Mouse (Mus musculus): ENCODE results near the gene Mpp5. TPM values are rescaled to one million over a fixed set of nuclear protein-coding genes. Genes with fewer than 3 reads are reported as not detected.

Mpp5 gene
- polyA plus RNA-seq, 1 experiment from 2014 or later: 9.2 TPM

DNA sequence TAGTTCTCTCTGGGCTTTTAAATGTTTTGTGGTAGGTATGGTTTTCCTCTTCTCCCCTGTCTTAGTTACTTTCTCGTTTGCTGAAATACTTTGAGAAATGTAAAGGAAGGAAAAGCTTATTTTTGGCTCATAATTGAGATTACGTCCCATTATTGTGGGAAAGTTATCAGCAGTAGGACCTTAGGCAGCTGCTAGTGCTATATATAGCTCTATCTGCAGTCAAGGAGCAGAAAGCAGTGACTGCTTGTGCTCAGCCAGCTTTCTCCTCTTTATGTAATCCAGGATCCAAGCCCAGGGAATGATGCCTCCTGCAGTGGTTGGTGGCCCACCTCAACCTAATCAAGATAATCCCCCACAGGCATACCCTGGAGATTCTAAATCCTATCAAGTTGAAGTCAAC is 24.5 kb downstream of the Mpp5 start:
- WGBS (ENCODE audit: insufficient replicate concordance): 17% methylated on average over 2 of the region's 2 CpGs
- no peak for DNase-seq

DNA sequence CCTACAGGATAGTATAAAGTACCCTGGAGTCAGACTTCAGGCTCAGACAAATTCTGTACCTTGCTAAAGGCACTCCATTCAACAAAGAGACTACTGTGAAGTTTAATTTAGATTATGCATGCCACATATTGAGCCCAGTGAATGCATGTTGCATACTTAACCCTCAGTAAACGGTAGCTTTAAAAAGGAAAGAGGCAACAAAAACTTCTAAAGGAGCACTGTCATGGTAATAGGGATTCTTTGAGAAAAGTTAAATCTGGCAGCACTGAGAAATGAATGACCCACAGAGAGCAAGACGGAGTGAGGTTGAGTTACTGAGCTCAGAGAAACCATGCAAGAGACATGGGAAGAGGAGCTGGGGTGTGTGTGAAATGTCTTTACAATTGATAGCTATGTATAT is 29.2 kb downstream of the Mpp5 start:
- 56% methylated on average over 2 of the region's 2 CpGs for WGBS (ENCODE audit: insufficient replicate concordance)
- no peaks in the 10 kb centered on the region for H3K36me3 ChIP-seq
- no peaks in the 10 kb centered on the region for H3K27me3 ChIP-seq
- H3K4me1 ChIP-seq (replicated peaks): 0 out of 2 replicates have a peak, but pooled peaks cover 2% of the 10 kb centered on the region
- no peak overlapping the region for H3K4me2 ChIP-seq
- H3K4me3 ChIP-seq (replicated peaks): no peak overlapping the region
- H3K9me3 ChIP-seq (replicated peaks): no peaks in the 10 kb centered on the region
- no peak overlapping the region for H3K9ac ChIP-seq
- DNase-seq (no peak), ATAC-seq (ENCODE audit: low read depth) (no peak)
- no peak overlapping the region for H3K27ac ChIP-seq

More for the DNA sequence above, 24.5 kb downstream of the Mpp5 start:
- no peaks in the 10 kb centered on the region for H3K9me3 ChIP-seq (replicated peaks)
- no peak overlapping the region for H3K9ac ChIP-seq
- no peaks in the 10 kb centered on the region for H3K27me3 ChIP-seq
- H3K4me3 ChIP-seq (replicated peaks): no peak overlapping the region
- no peak for ATAC-seq (ENCODE audit: low read depth)
- H3K4me2 ChIP-seq: no peak overlapping the region
- H3K27ac ChIP-seq: no peak overlapping the region
- H3K36me3 ChIP-seq: no peaks in the 10 kb centered on the region
- 0 out of 2 replicates have a peak, but pooled peaks cover 2% of the 10 kb centered on the region for H3K4me1 ChIP-seq (replicated peaks)

DNA sequence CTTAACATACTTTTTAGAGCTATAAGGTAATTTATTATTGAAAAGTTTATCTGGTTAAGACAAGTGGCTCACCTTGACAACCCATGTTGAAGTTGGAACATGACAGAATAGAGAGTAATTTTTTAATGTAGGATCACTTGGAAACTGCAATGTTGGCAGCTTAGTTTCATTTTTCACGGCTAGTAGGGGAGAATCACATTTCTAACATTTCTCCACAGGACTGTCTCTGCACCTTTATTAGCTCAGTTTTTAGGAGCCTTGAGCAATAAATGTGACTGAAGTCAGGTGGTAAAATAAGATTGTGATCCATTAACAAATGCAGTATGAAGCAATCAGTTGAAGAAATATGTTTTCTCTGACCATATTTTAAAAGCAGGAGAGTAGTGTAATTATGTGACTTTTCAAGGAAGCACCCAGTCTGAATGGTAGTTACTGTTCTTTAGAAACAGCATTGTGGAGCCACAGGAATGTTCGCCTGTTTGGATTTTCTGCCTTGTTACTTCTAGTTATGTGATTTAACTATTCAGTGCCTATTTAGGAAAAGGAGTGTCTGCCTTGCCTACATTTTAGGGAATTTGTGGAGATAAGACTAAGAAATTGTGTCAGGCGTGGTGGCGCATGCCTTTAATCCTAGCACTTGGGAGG is 29.8 kb downstream of the Mpp5 start:
- Histone ChIP-seq H3K9me3 (replicated peaks) (no peaks in the 10 kb centered on the region), H3K4me2 (no peak overlapping the region), H3K9ac (no peak overlapping the region), H3K27me3 (no peaks in the 10 kb centered on the region), H3K4me1 (replicated peaks) (no peaks in the 10 kb centered on the region), H3K27ac (no peak overlapping the region), H3K4me3 (replicated peaks) (no peak overlapping the region), H3K36me3 (no peaks in the 10 kb centered on the region)
- ATAC-seq (ENCODE audit: low read depth) (no peak), DNase-seq (no peak)
- 68% methylated on average over 4 of the region's 4 CpGs for WGBS (ENCODE audit: insufficient replicate concordance)

DNA sequence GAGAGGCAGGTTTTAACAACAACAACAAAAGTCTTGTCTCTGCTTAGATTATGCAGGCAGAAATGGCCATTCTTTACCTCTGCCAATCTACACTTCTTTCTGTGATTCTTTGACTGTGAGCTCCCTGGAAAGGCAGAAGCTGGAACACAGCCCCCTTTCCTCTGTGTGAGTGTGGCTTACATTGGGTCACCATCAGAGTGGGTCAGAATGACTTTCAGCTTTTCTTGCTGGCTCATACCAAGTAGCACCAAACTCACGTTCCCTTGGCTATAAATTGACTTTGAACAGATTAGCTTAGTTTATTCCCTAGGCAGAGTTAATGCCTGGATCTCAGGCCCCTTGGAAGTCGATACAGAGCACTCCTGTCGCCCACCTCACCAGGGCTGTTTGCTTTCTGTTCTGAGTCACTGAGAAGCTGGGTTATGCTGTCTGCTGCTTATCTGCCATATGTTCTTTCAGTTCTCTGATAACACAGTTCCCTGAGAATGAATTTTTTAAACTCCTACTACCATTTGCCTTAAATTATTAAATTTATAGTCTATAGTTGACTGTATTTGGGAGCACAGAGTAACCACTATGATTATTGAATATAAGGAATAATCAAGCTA is 39.7 kb downstream of the Mpp5 start:
- Histone ChIP-seq H3K9ac (peak overlapping the region; percentile 50; the same call in 1 of the 2 replicates), H3K27ac (peak overlapping the region; percentile 56), H3K4me3 (replicated peaks) (no peak overlapping the region), H3K4me1 (replicated peaks) (peaks cover 19% of the 10 kb centered on the region), H3K4me2 (peak overlapping the region; percentile 44), H3K27me3 (no peaks in the 10 kb centered on the region), H3K36me3 (no peaks in the 10 kb centered on the region), H3K9me3 (replicated peaks) (no peaks in the 10 kb centered on the region)
- WGBS (ENCODE audit: insufficient replicate concordance): 14% methylated on average over 3 of the region's 3 CpGs
- ATAC-seq (ENCODE audit: low read depth) (peak; percentile 93), DNase-seq (peak; percentile 41)

DNA sequence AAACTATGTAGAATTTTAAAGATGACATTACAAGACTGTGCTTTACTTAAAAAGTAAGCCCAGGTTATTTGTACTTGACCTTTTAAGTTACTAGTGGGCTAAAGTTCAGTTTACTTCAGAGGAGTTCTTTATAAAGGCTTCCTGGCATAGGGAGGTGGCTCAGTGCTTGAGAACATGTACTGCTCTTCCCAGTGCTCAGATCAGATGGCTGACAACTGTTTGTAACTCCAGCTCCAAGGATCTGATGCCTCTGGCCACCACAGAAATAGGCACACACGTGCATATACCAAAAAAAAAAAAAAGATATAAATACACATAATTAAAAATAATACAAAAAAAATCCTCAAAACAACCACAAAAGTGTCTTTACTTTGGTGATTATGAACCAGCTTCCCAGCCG is 42.1 kb downstream of the Mpp5 start:
- Histone ChIP-seq H3K4me2 (no peak overlapping the region), H3K27ac (no peak overlapping the region), H3K4me3 (replicated peaks) (no peak overlapping the region), H3K9me3 (replicated peaks) (no peaks in the 10 kb centered on the region), H3K4me1 (replicated peaks) (peaks cover 19% of the 10 kb centered on the region), H3K27me3 (no peaks in the 10 kb centered on the region), H3K36me3 (no peaks in the 10 kb centered on the region), H3K9ac (no peak overlapping the region)
- 51% methylated on average over 2 of the region's 2 CpGs for WGBS (ENCODE audit: insufficient replicate concordance)
- DNase-seq (no peak), ATAC-seq (ENCODE audit: low read depth) (no peak)

DNA sequence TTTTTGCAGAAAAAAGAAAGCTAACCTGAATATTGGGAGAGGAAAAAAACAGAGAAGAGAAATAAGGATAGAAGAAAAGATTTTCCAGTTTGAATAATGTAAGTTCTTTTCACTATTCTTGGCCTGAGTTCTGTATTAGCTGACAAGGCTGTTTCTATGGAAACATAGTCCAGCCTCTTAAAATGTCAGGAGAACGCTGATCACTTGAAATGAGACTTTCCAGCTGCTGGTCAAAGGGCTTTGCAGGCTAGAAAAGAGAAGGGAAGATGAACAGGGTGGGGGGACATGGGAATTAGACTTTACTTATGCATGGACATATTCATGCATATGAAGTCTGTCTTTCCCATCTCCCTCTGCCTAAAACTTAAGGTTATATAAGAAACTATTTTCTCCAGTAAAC is 45.5 kb downstream of the Mpp5 start:
- no peaks in the 10 kb centered on the region for H3K9me3 ChIP-seq (replicated peaks)
- peaks cover 6% of the 10 kb centered on the region for H3K4me1 ChIP-seq (replicated peaks)
- H3K4me3 ChIP-seq (replicated peaks): no peak overlapping the region
- H3K9ac ChIP-seq: no peak overlapping the region
- no peak overlapping the region for H3K4me2 ChIP-seq
- ATAC-seq (ENCODE audit: low read depth) (no peak), DNase-seq (no peak)
- H3K27me3 ChIP-seq: no peaks in the 10 kb centered on the region
- peaks cover 18% of the 10 kb centered on the region; the same call in 1 of the 2 replicates for H3K36me3 ChIP-seq
- WGBS (ENCODE audit: insufficient replicate concordance): 74% methylated on average over 1 of the region's 1 CpGs
- H3K27ac ChIP-seq: no peak overlapping the region

DNA sequence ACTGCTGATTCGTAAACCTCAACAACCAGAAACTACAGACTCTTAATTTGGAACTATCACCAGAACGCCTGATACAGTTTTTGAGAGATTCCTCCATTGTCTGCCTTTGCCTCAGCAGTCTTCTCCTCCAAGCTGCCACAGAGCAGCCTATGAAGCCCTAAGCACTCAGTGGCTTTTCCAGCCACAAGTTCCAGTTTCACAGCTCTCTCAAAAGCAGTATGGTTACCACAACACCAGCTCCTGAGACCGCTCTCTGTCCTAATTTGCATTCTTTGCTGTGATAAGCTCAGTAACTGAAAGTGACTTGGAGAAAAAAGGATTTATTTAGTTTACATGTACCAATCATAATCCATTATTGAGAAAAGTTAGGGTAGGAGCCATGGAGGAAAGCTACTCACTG is 51.3 kb downstream of the Mpp5 start:
- Histone ChIP-seq H3K4me1 (replicated peaks) (no peaks in the 10 kb centered on the region), H3K4me2 (no peak overlapping the region), H3K4me3 (replicated peaks) (no peak overlapping the region), H3K27me3 (no peaks in the 10 kb centered on the region), H3K9me3 (replicated peaks) (no peaks in the 10 kb centered on the region), H3K27ac (no peak overlapping the region), H3K36me3 (peaks cover 18% of the 10 kb centered on the region; the same call in 1 of the 2 replicates), H3K9ac (no peak overlapping the region)
- DNase-seq (no peak), ATAC-seq (ENCODE audit: low read depth) (no peak)
- WGBS (ENCODE audit: insufficient replicate concordance): 75% methylated on average over 3 of the region's 3 CpGs

DNA sequence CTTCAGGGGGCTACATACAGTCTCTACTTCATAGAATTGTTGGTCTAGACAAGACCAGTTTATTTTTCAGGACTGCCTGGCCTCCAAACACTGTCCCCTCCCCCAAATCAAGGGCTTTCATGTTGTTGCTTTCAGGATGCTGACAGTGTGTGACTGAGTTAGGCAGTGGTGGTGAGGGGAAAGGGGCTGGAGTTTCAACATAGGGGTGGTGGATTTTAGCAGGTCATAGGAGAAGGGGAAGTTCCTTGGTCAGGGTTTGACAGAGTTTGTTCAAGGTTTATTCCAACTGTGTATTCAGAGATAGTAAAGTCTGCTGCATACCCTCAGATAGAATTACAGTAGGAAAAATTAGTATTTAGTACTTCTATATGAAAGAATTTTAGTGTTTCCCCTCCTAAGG is 53.1 kb downstream of the Mpp5 start:
- no peak overlapping the region for H3K27ac ChIP-seq
- H3K4me1 ChIP-seq (replicated peaks): no peaks in the 10 kb centered on the region
- H3K36me3 ChIP-seq: peaks cover 18% of the 10 kb centered on the region; the same call in 1 of the 2 replicates
- no peak overlapping the region for H3K4me2 ChIP-seq
- no peak overlapping the region for H3K4me3 ChIP-seq (replicated peaks)
- DNase-seq (no peak), ATAC-seq (ENCODE audit: low read depth) (no peak)
- no peak overlapping the region for H3K9ac ChIP-seq
- H3K27me3 ChIP-seq: no peaks in the 10 kb centered on the region
- H3K9me3 ChIP-seq (replicated peaks): no peaks in the 10 kb centered on the region

DNA sequence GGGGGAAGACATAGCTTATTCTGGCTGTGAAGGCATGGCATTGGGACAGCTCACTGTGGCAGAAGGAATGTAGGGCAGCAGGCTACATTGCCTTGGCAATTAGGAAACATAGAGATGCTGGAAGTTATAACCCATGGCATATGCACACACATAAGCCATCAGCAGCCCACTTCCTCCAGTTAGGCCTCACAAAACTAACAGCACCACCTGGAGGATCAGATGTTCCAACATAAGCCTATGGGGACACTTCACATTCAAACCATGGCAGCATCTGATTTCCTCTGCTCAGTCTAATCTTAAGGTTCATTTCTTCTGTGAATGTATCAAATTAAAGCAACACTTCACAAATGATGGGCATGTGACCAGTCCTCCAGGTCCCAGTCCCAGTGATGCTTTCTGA is 65.7 kb downstream of the Mpp5 start:
- no peak overlapping the region for H3K9ac ChIP-seq
- no peaks in the 10 kb centered on the region for H3K27me3 ChIP-seq
- H3K36me3 ChIP-seq: no peaks in the 10 kb centered on the region
- DNase-seq (no peak), ATAC-seq (ENCODE audit: low read depth) (no peak)
- no peak overlapping the region for H3K4me2 ChIP-seq
- H3K4me3 ChIP-seq (replicated peaks): no peak overlapping the region
- no peaks in the 10 kb centered on the region for H3K9me3 ChIP-seq (replicated peaks)
- no peak overlapping the region for H3K27ac ChIP-seq
- no peaks in the 10 kb centered on the region for H3K4me1 ChIP-seq (replicated peaks)

DNA sequence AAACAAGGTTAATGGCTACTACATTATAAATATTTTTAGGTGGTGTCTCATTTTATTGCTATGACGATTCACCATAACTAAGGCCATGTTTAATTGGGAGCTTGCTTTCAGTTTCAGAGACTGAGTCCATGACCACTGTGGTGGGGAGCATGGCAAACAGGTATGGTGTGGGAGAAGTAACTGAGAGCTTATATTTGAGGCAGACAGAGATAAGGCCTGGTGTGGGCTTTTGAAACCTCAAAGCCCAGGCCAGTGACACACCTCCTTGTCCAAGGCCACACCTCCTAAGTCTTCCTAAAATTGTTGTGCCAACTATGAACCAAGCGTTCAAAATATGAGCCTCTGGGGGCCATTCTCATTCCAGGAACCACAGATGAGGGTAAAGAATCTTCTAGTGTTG is 85.8 kb downstream of the Mpp5 start:
- H3K27ac ChIP-seq: no peak overlapping the region
- peaks cover 36% of the 10 kb centered on the region for H3K36me3 ChIP-seq
- no peak overlapping the region for H3K4me2 ChIP-seq
- no peaks in the 10 kb centered on the region for H3K27me3 ChIP-seq
- peaks cover 3% of the 10 kb centered on the region; the same call in 1 of the 2 replicates for H3K4me1 ChIP-seq (replicated peaks)
- H3K4me3 ChIP-seq (replicated peaks): no peak overlapping the region
- ATAC-seq (ENCODE audit: low read depth): peak; percentile 53; the same call in 1 of the 2 replicates
- H3K9me3 ChIP-seq (replicated peaks): no peaks in the 10 kb centered on the region
- no peak overlapping the region for H3K9ac ChIP-seq
- DNase-seq: no peak
- WGBS (ENCODE audit: insufficient replicate concordance): 77% methylated on average over 2 of the region's 2 CpGs

DNA sequence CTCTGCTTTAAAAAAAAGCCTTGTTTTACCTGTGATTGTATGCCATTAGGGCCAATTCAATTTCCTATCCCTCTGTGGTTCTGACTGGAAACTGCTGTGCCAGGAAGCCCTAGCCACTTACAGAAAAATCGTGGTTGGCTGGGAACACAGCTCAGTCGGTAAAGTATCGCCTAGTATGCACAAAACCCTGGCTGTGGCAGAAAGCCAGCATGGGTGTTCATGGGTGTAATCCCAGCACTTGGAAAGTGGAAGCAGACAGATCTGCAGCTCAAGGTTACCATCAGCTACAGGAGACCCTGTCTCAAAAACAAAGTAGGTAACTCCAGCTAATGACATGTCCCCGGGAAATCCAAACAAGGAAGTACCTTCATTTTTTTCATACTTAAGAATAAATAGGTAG is 91.2 kb downstream of the Mpp5 start:
- H3K9me3 ChIP-seq (replicated peaks): no peaks in the 10 kb centered on the region
- H3K36me3 ChIP-seq: peaks cover 50% of the 10 kb centered on the region
- DNase-seq: no peak
- no peak overlapping the region for H3K27ac ChIP-seq
- H3K27me3 ChIP-seq: no peaks in the 10 kb centered on the region
- ATAC-seq (ENCODE audit: low read depth): no peak
- H3K9ac ChIP-seq: no peak overlapping the region
- WGBS (ENCODE audit: insufficient replicate concordance): 76% methylated on average over 4 of the region's 4 CpGs
- no peak overlapping the region for H3K4me2 ChIP-seq
- H3K4me1 ChIP-seq (replicated peaks): no peaks in the 10 kb centered on the region; the same call in 1 of the 2 replicates
- no peak overlapping the region for H3K4me3 ChIP-seq (replicated peaks)

DNA sequence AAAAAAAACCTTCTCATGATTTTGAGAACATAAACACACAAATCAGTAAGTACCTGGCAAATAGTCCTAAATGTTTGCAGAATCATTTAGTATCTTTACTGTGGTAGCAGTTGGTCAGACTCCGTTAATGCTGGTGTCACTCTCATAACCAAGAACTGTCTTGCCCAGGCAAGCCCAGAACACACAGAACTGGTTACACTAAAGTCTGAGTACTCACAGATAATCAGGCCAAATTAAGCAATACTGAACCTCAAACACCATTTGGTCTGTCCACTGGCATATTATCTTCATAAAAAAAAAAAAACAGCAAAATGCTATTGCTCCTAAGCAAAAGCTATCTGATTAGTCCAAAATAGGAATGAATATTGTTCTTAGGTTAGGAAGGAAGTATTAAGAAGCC is 93.7 kb downstream of the Mpp5 start:
- Histone ChIP-seq H3K27ac (no peak overlapping the region), H3K9me3 (replicated peaks) (no peaks in the 10 kb centered on the region), H3K4me3 (replicated peaks) (no peak overlapping the region), H3K9ac (no peak overlapping the region), H3K36me3 (peaks cover 44% of the 10 kb centered on the region), H3K4me1 (replicated peaks) (no peaks in the 10 kb centered on the region), H3K4me2 (no peak overlapping the region), H3K27me3 (no peaks in the 10 kb centered on the region)
- 79% methylated on average over 1 of the region's 1 CpGs for WGBS (ENCODE audit: insufficient replicate concordance)
- ATAC-seq (ENCODE audit: low read depth) (no peak), DNase-seq (no peak)
